Mouse (Mus musculus) kidney, adult 2 months (tissue): Measurements from ENCODE around the gene Gm11595.

Experiments used
- CTCF ChIP-seq: fragments of 200-500 bp; conservative IDR thresholded peaks from 2 replicates; pipeline ENCODE4 v1.5.1; 2011; ENCODE audit warnings: low read depth, mild to moderate bottlenecking, control low read depth, low read length, moderate library complexity, mixed read lengths; ENCODE audit not compliant: insufficient read depth, insufficient read length
- POLR2A ChIP-seq: fragments of 200-500 bp; IDR thresholded peaks from one replicate; pipeline ENCODE4 v1.6.1; 2011; ENCODE audit warnings: low read depth, low read length, control low read depth

- TF ChIP-seq CTCF (no peak), POLR2A (no peak)
These were observed 13.8 kb downstream of the Gm11595 start for GRCm38 (mm10) chr11:99758877-99759276.
